Mouse (Mus musculus): ENCODE results near the gene 1810010D01Rik. TPM values are rescaled to one million over a fixed set of nuclear protein-coding genes. Genes with fewer than 3 reads are reported as not detected.

Gene 1810010D01Rik
- total and polyA plus RNA-seq, 3 experiments, result 0.37 TPM; not detected in 2

GRCm38 (mm10) chr7:145198223-145198714 lies 9.7 kb downstream of the 1810010D01Rik start:
- 0 out of 2 replicates have a peak, but pooled peaks have one; percentile 5 for TF ChIP-seq EP300 (IDR thresholded peaks at IDR 0.05; ENCODE audit: insufficient read depth, low read depth, low read length)
- no peak for TF ChIP-seq CTCF (IDR thresholded peaks at IDR 0.05)
- peak; percentile 46 to 66 for DNase-seq
- H3K79me2 ChIP-seq (replicated peaks; ENCODE audit: control insufficient read depth, insufficient read depth, low read length), result no peaks in the 10 kb centered on the region
- H3K9ac ChIP-seq (ENCODE audit: low read depth, low read length), result no peak overlapping the region
- intact Hi-C loops (cut with DNase I), result loop anchor here (5.0 kb wide), 1 partner anchor 66 kb away; no protein-coding TSS in a partner anchor
- 9% methylated on average over 4 of the region's 4 CpGs for WGBS
- peak overlapping the region; percentile 65 for H3K27ac ChIP-seq
- H3K36me3 ChIP-seq (ENCODE audit: control insufficient read depth, insufficient read depth, low read length), result no peaks in the 10 kb centered on the region
- peaks cover 20% of the 10 kb centered on the region for H3K4me1 ChIP-seq (ENCODE audit: control insufficient read depth, insufficient read depth, low read length)
- H3K27me3 ChIP-seq (ENCODE audit: control insufficient read depth, insufficient read depth, low read length), result no peaks in the 10 kb centered on the region
- H3K4me3 ChIP-seq, result no peak overlapping the region

GRCm38 (mm10) chr7:145197711-145198110 lies 10.2 kb downstream of the 1810010D01Rik start:
- Histone ChIP-seq H3K27me3 (ENCODE audit: control insufficient read depth, insufficient read depth, low read length) (no peaks in the 10 kb centered on the region), H3K27ac (no peak overlapping the region), H3K36me3 (ENCODE audit: control insufficient read depth, insufficient read depth, low read length) (no peaks in the 10 kb centered on the region), H3K4me1 (ENCODE audit: control insufficient read depth, insufficient read depth, low read length) (peaks cover 20% of the 10 kb centered on the region), H3K4me3 (no peak overlapping the region), H3K79me2 (replicated peaks; ENCODE audit: control insufficient read depth, insufficient read depth, low read length) (no peaks in the 10 kb centered on the region), H3K9ac (ENCODE audit: low read depth, low read length) (no peak overlapping the region)
- intact Hi-C loops (cut with DNase I), result loop anchor here (2.0 to 5.0 kb wide), 2 partner anchors 65 to 259 kb away; partner anchors contain the start of gene Ccnd1
- no peak for TF ChIP-seq EP300 (IDR thresholded peaks at IDR 0.05; ENCODE audit: insufficient read depth, low read depth, low read length)
- no peak for TF ChIP-seq CTCF (IDR thresholded peaks at IDR 0.05)
- no peak for TF ChIP-seq POLR2A (IDR thresholded peaks at IDR 0.05; ENCODE audit: insufficient read depth, low read depth, low read length)
- no peak for DNase-seq
- 60% methylated on average over 3 of the region's 3 CpGs for WGBS

- Histone ChIP-seq H3K36me3 (ENCODE audit: control insufficient read depth, insufficient read depth, low read length) (no peaks in the 10 kb centered on the region), H3K4me1 (ENCODE audit: control insufficient read depth, insufficient read depth, low read length) (peaks cover 20% of the 10 kb centered on the region), H3K4me3 (no peak overlapping the region), H3K27me3 (ENCODE audit: control insufficient read depth, insufficient read depth, low read length) (no peaks in the 10 kb centered on the region), H3K9ac (ENCODE audit: low read depth, low read length) (no peak overlapping the region), H3K27ac (no peak overlapping the region), H3K79me2 (replicated peaks; ENCODE audit: control insufficient read depth, insufficient read depth, low read length) (no peaks in the 10 kb centered on the region)
- TF ChIP-seq EP300 (IDR thresholded peaks at IDR 0.05; ENCODE audit: insufficient read depth, low read depth, low read length) (no peak), POLR2A (IDR thresholded peaks at IDR 0.05; ENCODE audit: insufficient read depth, low read depth, low read length) (no peak), CTCF (IDR thresholded peaks at IDR 0.05) (no peak)
- WGBS, result 55% methylated on average over 3 of the region's 3 CpGs
- intact Hi-C loops (cut with DNase I), result loop anchor here (2.0 to 5.0 kb wide), 2 partner anchors 65 to 258 kb away; partner anchors contain the start of gene Ccnd1
- DNase-seq, result peak in 1 of 2 experiments; percentile 47
Observed at GRCm38 (mm10) chr7:145197042-145197441, 10.9 kb downstream of the 1810010D01Rik start.

- no peaks in the 10 kb centered on the region for H3K79me2 ChIP-seq (replicated peaks; ENCODE audit: control insufficient read depth, insufficient read depth, low read length)
- H3K4me3 ChIP-seq, result no peak overlapping the region
- no peaks in the 10 kb centered on the region for H3K27me3 ChIP-seq (ENCODE audit: control insufficient read depth, insufficient read depth, low read length)
- TF ChIP-seq CTCF (IDR thresholded peaks at IDR 0.05) (no peak), EP300 (IDR thresholded peaks at IDR 0.05; ENCODE audit: insufficient read depth, low read depth, low read length) (no peak), POLR2A (IDR thresholded peaks at IDR 0.05; ENCODE audit: insufficient read depth, low read depth, low read length) (no peak)
- no peak overlapping the region for H3K27ac ChIP-seq
- intact Hi-C loops (cut with DNase I), result loop anchor here (2.0 to 5.0 kb wide), 2 partner anchors 64 to 258 kb away; partner anchors contain the start of gene Ccnd1
- no peak overlapping the region for H3K9ac ChIP-seq (ENCODE audit: low read depth, low read length)
- peaks cover 20% of the 10 kb centered on the region for H3K4me1 ChIP-seq (ENCODE audit: control insufficient read depth, insufficient read depth, low read length)
- H3K36me3 ChIP-seq (ENCODE audit: control insufficient read depth, insufficient read depth, low read length), result no peaks in the 10 kb centered on the region
- WGBS, result 97% methylated on average over 6 of the region's 6 CpGs
- DNase-seq, result no peak
Observed at GRCm38 (mm10) chr7:145196340-145196739, 11.6 kb downstream of the 1810010D01Rik start.

GRCm38 (mm10) chr7:145195186-145195927 lies 12.6 kb downstream of the 1810010D01Rik start:
- Histone ChIP-seq H3K9ac (ENCODE audit: low read depth, low read length) (no peak overlapping the region), H3K27ac (no peak overlapping the region), H3K4me3 (no peak overlapping the region), H3K79me2 (replicated peaks; ENCODE audit: control insufficient read depth, insufficient read depth, low read length) (no peaks in the 10 kb centered on the region), H3K36me3 (ENCODE audit: control insufficient read depth, insufficient read depth, low read length) (no peaks in the 10 kb centered on the region), H3K27me3 (ENCODE audit: control insufficient read depth, insufficient read depth, low read length) (no peaks in the 10 kb centered on the region), H3K4me1 (ENCODE audit: control insufficient read depth, insufficient read depth, low read length) (peaks cover 20% of the 10 kb centered on the region)
- intact Hi-C loops (cut with DNase I), result loop anchor here (5.0 kb wide), 1 partner anchor 63 kb away; no protein-coding TSS in a partner anchor
- no peak for TF ChIP-seq EP300 (IDR thresholded peaks at IDR 0.05; ENCODE audit: insufficient read depth, low read depth, low read length)
- no peak for TF ChIP-seq POLR2A (IDR thresholded peaks at IDR 0.05; ENCODE audit: insufficient read depth, low read depth, low read length)
- no peak for TF ChIP-seq CTCF (IDR thresholded peaks at IDR 0.05)
- WGBS, result 48% methylated on average over 5 of the region's 5 CpGs
- DNase-seq, result no peak

Data from heart, adult 2 months (tissue).